Mouse (Mus musculus) left cerebral cortex, adult 6 months (tissue): ENCODE results near the gene Itm2c. TPM values are rescaled to one million over a fixed set of nuclear protein-coding genes. Genes with fewer than 3 reads are reported as not detected.

Source experiments
- long read RNA-seq, 2 experiments: library from polyadenylated mRNA; unstranded; transcript quantifications; one replicate each; pipeline ENCODE4 v2.0.0; 2019 to 2020
- polyA plus RNA-seq: library from polyadenylated mRNA; unstranded; fragments of <200 nt; fragmentation: Nextera tagmentation; gene quantifications from 2 replicates; pipeline ENCODE4 v1.2.3, GENCODE M21; 2021

Itm2c gene
- 479 and 640 TPM in 2 replicates for polyA plus RNA-seq
- long read RNA-seq, experiment 1, transcript Itm2c-201 (6 exons, 2,230 nt), result major isoform, 4,033 of 4,257 reads
- long read RNA-seq, experiment 1, partial matches to known transcripts, result 149 of 4,257 reads
- long read RNA-seq, experiment 1, other reads (novel, unspliced or antisense), result 70 of 4,257 reads
- long read RNA-seq, experiment 2, transcript Itm2c-201 (6 exons, 2,230 nt), result major isoform, 392 of 593 reads
- long read RNA-seq, experiment 2, partial matches to known transcripts, result 189 of 593 reads
- long read RNA-seq, experiment 2, other reads (novel, unspliced or antisense), result 8 of 593 reads

GRCm38 (mm10) chr1:85894231-85894747, at the start of gene Itm2c:
Itm2c (plus strand) TSS chr1:85894281.

GRCm38 (mm10) chr1:85928057-85928687, 34.1 kb downstream of the Itm2c start, which contains the start of gene 4933407L21Rik:
4933407L21Rik (plus strand) TSS chr1:85928483.

Other genes with a start within 250 kb of the Itm2c start
- 1.9 and 2.1 TPM in 2 replicates for gene Sp100, start 244.3 kb upstream of the Itm2c start, polyA plus RNA-seq
- gene A630001G21Rik, start 115.6 kb upstream of the Itm2c start, polyA plus RNA-seq, result 0.10 and 0.34 TPM in 2 replicates
- 19.2 and 29.2 TPM in 2 replicates for gene Cab39, start 100.8 kb upstream of the Itm2c start, polyA plus RNA-seq
- gene 4933407L21Rik, start 34.2 kb downstream of the Itm2c start, polyA plus RNA-seq, result 4.8 and 9.8 TPM in 2 replicates
- gene Gpr55, start 66.7 kb downstream of the Itm2c start, polyA plus RNA-seq, result 0.08 and 0.17 TPM in 2 replicates
- gene Spata3, start 122.5 kb downstream of the Itm2c start, polyA plus RNA-seq, result 1.2 and 1.8 TPM in 2 replicates
- 4.3 and 11.2 TPM in 2 replicates for gene 2810459M11Rik, start 151.6 kb downstream of the Itm2c start, polyA plus RNA-seq
- gene Psmd1, start 170.1 kb downstream of the Itm2c start, polyA plus RNA-seq, result 69.8 and 95.6 TPM in 2 replicates
- 0.10 and 0.12 TPM in 2 replicates for gene Htr2b, start 217.7 kb downstream of the Itm2c start, polyA plus RNA-seq
- 0.21 and 0.69 TPM in 2 replicates for gene Gm21972, start 239.4 kb downstream of the Itm2c start, polyA plus RNA-seq